8 mouse cellular contexts compared by ENCODE assay signal in genomic region chr8:83698661-83699453, GRCm38 (mm10). TPM values are rescaled to one million over a fixed set of nuclear protein-coding genes. Genes with fewer than 3 reads are reported as not detected.
DNase-seq lines count a peak whose midpoint lies in the region; ATAC-seq and TF ChIP-seq lines count a peak whose summit lies in the region.

Pkn1 (minus strand) TSS chr8:83699179.

- no peaks in the 10 kb centered on the region for H3K9me3 ChIP-seq in ES-E14 (ENCODE audit: control insufficient read depth, insufficient read depth, low read depth, low read length)
- no peaks in the 10 kb centered on the region for H3K9me3 ChIP-seq in forebrain, postnatal 0 days (ENCODE audit: low read length)
- H3K9me3 ChIP-seq in hindbrain, embryonic 11.5 days (ENCODE audit: control insufficient read depth, low read length) = no peaks in the 10 kb centered on the region

- DNase-seq in ES-E14 (ENCODE audit: low read depth, low spot score) = peak; percentile 47
- DNase-seq in cerebellum, adult 18-20 months = peak; percentile 75 to 81
- DNase-seq in forebrain, postnatal 0 days = peak; percentile 79
- peak; percentile 82 for DNase-seq in hindbrain, embryonic 11.5 days (ENCODE audit: low spot score)
- DNase-seq in layer of hippocampus, postnatal 14 days (ENCODE audit: low spot score in 2 of 2) = peak; percentile 46 to 60
- DNase-seq in lung, postnatal 25 days (ENCODE audit: low spot score) = peak; percentile 78
- DNase-seq in retina, adult 2 months (ENCODE audit: low read depth, low spot score) = peak; percentile 59
- DNase-seq in thymus, postnatal 4 days = peak; percentile 80

- no peak for TF ChIP-seq CTCF in forebrain, postnatal 0 days (IDR thresholded peaks at IDR 0.05; ENCODE audit: low read depth)

- H3K9ac ChIP-seq in ES-E14 (ENCODE audit: insufficient read depth, low read depth, low read length, poor library complexity, severe bottlenecking) = peak within 1 kb of the TSS; percentile 82
- peak within 1 kb of the TSS; percentile 91 for H3K9ac ChIP-seq in forebrain, postnatal 0 days
- H3K9ac ChIP-seq in hindbrain, embryonic 11.5 days (ENCODE audit: low read depth, low read length) = peak within 1 kb of the TSS; percentile 90

- no peaks in the 10 kb centered on the region for H3K36me3 ChIP-seq in ES-E14 (ENCODE audit: control insufficient read depth, insufficient read depth, low read length, poor library complexity, severe bottlenecking)
- H3K36me3 ChIP-seq in forebrain, postnatal 0 days (ENCODE audit: insufficient read depth) = no peaks in the 10 kb centered on the region
- no peaks in the 10 kb centered on the region for H3K36me3 ChIP-seq in hindbrain, embryonic 11.5 days (ENCODE audit: control insufficient read depth, insufficient read depth, low read length)

- ATAC-seq in forebrain, postnatal 0 days = peak; percentile 87
- peak; percentile 93 for ATAC-seq in hindbrain, embryonic 11.5 days (ENCODE audit: low FRiP score)

- in situ Hi-C loops in ES-E14 (cut with MboI; ENCODE audit: low sequenced_read_pairs in 2 of 2, unreplicated experiment in 2 of 2) = no loop called here

- H3K27me3 ChIP-seq in forebrain, postnatal 0 days (ENCODE audit: insufficient read depth, low read length) = no peaks in the 10 kb centered on the region
- no peaks in the 10 kb centered on the region for H3K27me3 ChIP-seq in hindbrain, embryonic 11.5 days (ENCODE audit: control insufficient read depth, insufficient read depth, low read length)

- H3K27ac ChIP-seq in ES-E14 (ENCODE audit: insufficient read depth, low read depth, low read length, poor library complexity, severe bottlenecking) = 0 out of 2 replicates have a peak within 1 kb of the TSS, but pooled peaks have one; percentile 24
- peak within 1 kb of the TSS; percentile 82 for H3K27ac ChIP-seq in forebrain, postnatal 0 days (ENCODE audit: low read depth, low read length)
- H3K27ac ChIP-seq in hindbrain, embryonic 11.5 days (ENCODE audit: low read depth, low read length) = peak within 1 kb of the TSS; percentile 54

- WGBS in forebrain, postnatal 0 days = 2% methylated on average over 62 of the region's 85 CpGs
- under 1% methylated on average over 43 of the region's 85 CpGs for WGBS in hindbrain, embryonic 11.5 days

- H3K4me3 ChIP-seq in ES-E14 (ENCODE audit: insufficient read depth in 1 of 2, low read depth in 1 of 2, low read length in 2 of 2, poor library complexity in 1 of 2, severe bottlenecking in 1 of 2) = peak within 1 kb of the TSS; percentile 86 to 97
- H3K4me3 ChIP-seq in forebrain, postnatal 0 days (ENCODE audit: low read depth, low read length) = peak within 1 kb of the TSS; percentile 94
- H3K4me3 ChIP-seq in hindbrain, embryonic 11.5 days (ENCODE audit: low read depth, low read length) = peak within 1 kb of the TSS; percentile 84

- peak within 1 kb of the TSS; percentile 90 for H3K4me2 ChIP-seq in forebrain, postnatal 0 days (ENCODE audit: low read depth)
- H3K4me2 ChIP-seq in hindbrain, embryonic 11.5 days (replicated peaks; ENCODE audit: low read depth, low read length) = peak within 1 kb of the TSS; percentile 93

- H3K4me1 ChIP-seq in ES-E14 (ENCODE audit: control insufficient read depth in 2 of 2, insufficient read depth in 2 of 2, low read length in 2 of 2, poor library complexity in 1 of 2) = peaks cover 4 to 10% of the 10 kb centered on the region in 2 experiments; a peak in 3 of 4 replicates
- peaks cover 14% of the 10 kb centered on the region for H3K4me1 ChIP-seq in forebrain, postnatal 0 days (ENCODE audit: insufficient read depth)
- peaks cover 7% of the 10 kb centered on the region; the same call in 1 of the 2 replicates for H3K4me1 ChIP-seq in hindbrain, embryonic 11.5 days (replicated peaks; ENCODE audit: control insufficient read depth, insufficient read depth, low read length)

TF ChIP-seq in ES-E14, 5 proteins besides CTCF, POLR2A, EP300 and RAD21:
- TF ChIP-seq MAFK (IDR thresholded peaks at IDR 0.05; ENCODE audit: insufficient read depth, low read depth, low read length) = no peak
- TF ChIP-seq CHD2 (IDR thresholded peaks at IDR 0.05; ENCODE audit: low read depth, low read length) = no peak
- TF ChIP-seq ZC3H11A (IDR thresholded peaks at IDR 0.05; ENCODE audit: borderline replicate concordance, low read depth, low read length) = no peak
- TF ChIP-seq ZNF384 (IDR thresholded peaks at IDR 0.05; ENCODE audit: low read depth, low read length) = no peak
- no peak for TF ChIP-seq HCFC1 (IDR thresholded peaks at IDR 0.05; ENCODE audit: borderline replicate concordance, insufficient read depth, low read length)

RNA-seq across cellular contexts. Expression of gene Pkn1, which starts in this region (rescaled TPM):
- total RNA-seq in ES-E14 (2012; rRNA removed) = 24.7 and 33.2 TPM in 2 replicates
- 70.8 and 72.6 TPM in 2 replicates for total RNA-seq in forebrain, postnatal 0 days (2014; rRNA removed)
- polyA plus RNA-seq in forebrain, postnatal 0 days (2015; fragmentation: Nextera tagmentation; extraction: Ambion mirVana) = 18.5 and 25.2 TPM in 2 replicates
- 21.6 and 22.6 TPM in 2 replicates for polyA plus RNA-seq in hindbrain, embryonic 11.5 days (2014; fragmentation: Nextera tagmentation; extraction: Ambion mirVana)
- 10 to 100 TPM; 53.6 TPM for total RNA-seq in layer of hippocampus, postnatal 14 days (2021)

Comparison
In these comparisons a context has a peak if more than half of its experiments do, and no peak if none do; other contexts are left out.
1. Peak in every context shown above with its lines: DNase-seq, ATAC-seq, H3K4me3 ChIP-seq and H3K27ac ChIP-seq.
2. H3K27ac ChIP-seq: peak in every context shown above with its lines; median percentile 82 in forebrain, postnatal 0 days; 54 in hindbrain, embryonic 11.5 days; 24 in ES-E14.